Mouse (Mus musculus) embryonic facial prominence, embryonic 15.5 days (tissue): Measurements from ENCODE around the gene Armc5. TPM values are rescaled to one million over a fixed set of nuclear protein-coding genes. Genes with fewer than 3 reads are reported as not detected.

Experiments used
- ATAC-seq: fragments of 200-750 bp; cut with Nextera tagmentation; 2 replicates; pipeline ENCODE4 v1.8.0; 2017; ENCODE audit warnings: low read depth, moderate TSS enrichment; ENCODE audit not compliant: insufficient number of reproducible peaks, low FRiP score, low TSS enrichment
- H3K27ac ChIP-seq: fragments of 300-500 bp; sonication (generic); replicated peaks from 2 replicates; pipeline ENCODE4 v1.5.1; 2015; ENCODE audit warnings: mild to moderate bottlenecking, inconsistent platforms
- H3K27me3 ChIP-seq: fragments of 300-500 bp; sonication (generic); 2 replicates; pipeline ENCODE4 v1.6.1; 2015; ENCODE audit warnings: inconsistent platforms
- H3K36me3 ChIP-seq: fragments of 300-500 bp; sonication (generic); 2 replicates; pipeline ENCODE4 v1.6.1; 2015; ENCODE audit warnings: mild to moderate bottlenecking, inconsistent platforms
- H3K4me1 ChIP-seq: fragments of 300-500 bp; sonication (generic); 2 replicates; pipeline ENCODE4 v1.6.1; 2015; ENCODE audit warnings: inconsistent platforms
- H3K4me2 ChIP-seq: fragments of 300-500 bp; sonication (generic); replicated peaks from 2 replicates; pipeline ENCODE4 v1.6.1; 2015; ENCODE audit warnings: mild to moderate bottlenecking, inconsistent platforms
- H3K4me3 ChIP-seq: fragments of 300-500 bp; sonication (generic); replicated peaks from 2 replicates; pipeline ENCODE4 v1.5.1; 2015; ENCODE audit warnings: mild to moderate bottlenecking, inconsistent platforms
- H3K9ac ChIP-seq: fragments of 300-500 bp; sonication (generic); 2 replicates; pipeline ENCODE4 v1.6.1; 2015; ENCODE audit warnings: inconsistent platforms
- H3K9me3 ChIP-seq: fragments of 300-500 bp; sonication (generic); replicated peaks from 2 replicates; pipeline ENCODE4 v1.6.1; 2016; ENCODE audit warnings: inconsistent platforms
- WGBS: fragments of 180-500 bp; shearing (Covaris S2); methylation state at CpG from one replicate; pipeline ENCODE4 v1.1.7; 2015; 5-methylcytosine and 5-hydroxymethylcytosine counted together
- polyA plus RNA-seq: library from polyadenylated mRNA; unstranded; fragments of >200 nt; fragmentation: Nextera tagmentation; extraction: Ambion mirVana; gene quantifications from 2 replicates; pipeline ENCODE4 v1.2.1, GENCODE M21; 2015

Gene Armc5
- polyA plus RNA-seq, 1 experiment from 2014 or later, result 19.6 TPM

DNA sequence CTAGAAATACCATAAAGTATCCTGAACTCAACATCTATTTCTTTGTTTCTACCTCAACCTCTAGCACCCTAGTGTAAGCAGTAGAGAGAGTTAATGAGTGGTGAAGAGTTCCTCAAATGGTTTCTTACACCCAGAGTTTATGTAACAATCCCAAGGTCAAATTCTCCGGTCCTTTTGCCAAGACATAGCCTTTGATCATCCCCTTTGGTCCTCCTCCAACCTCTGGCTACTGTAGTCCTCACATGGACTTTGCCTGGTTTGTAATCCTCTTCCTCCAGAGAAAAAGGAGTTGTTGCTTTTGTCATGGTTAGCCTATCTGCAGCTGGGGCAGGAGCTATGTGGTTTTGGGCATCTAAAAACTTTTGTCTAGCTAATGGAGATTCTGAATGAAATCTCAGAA, 1.7 kb upstream of the Armc5 start:
- Histone ChIP-seq H3K4me3 (no peak overlapping the region), H3K27me3 (no peaks in the 10 kb centered on the region), H3K36me3 (peaks cover 9% of the 10 kb centered on the region), H3K27ac (no peak overlapping the region), H3K4me1 (peaks cover 17% of the 10 kb centered on the region), H3K9me3 (no peaks in the 10 kb centered on the region), H3K9ac (no peak overlapping the region), H3K4me2 (no peak overlapping the region)
- ATAC-seq, result no peak
- WGBS, result 87% methylated on average over 1 of the region's 1 CpGs

GRCm38 (mm10) chr7:128236426-128236825, 716 bp upstream of the Armc5 start:
- H3K27ac ChIP-seq, result no peak overlapping the region
- ATAC-seq, result no peak
- H3K4me2 ChIP-seq, result no peak overlapping the region
- no peaks in the 10 kb centered on the region for H3K27me3 ChIP-seq
- H3K4me1 ChIP-seq, result peaks cover 17% of the 10 kb centered on the region
- H3K9ac ChIP-seq, result no peak overlapping the region
- WGBS, result 93% methylated on average over 13 of the region's 13 CpGs
- peaks cover 19% of the 10 kb centered on the region for H3K36me3 ChIP-seq
- no peaks in the 10 kb centered on the region for H3K9me3 ChIP-seq
- no peak overlapping the region for H3K4me3 ChIP-seq

DNA sequence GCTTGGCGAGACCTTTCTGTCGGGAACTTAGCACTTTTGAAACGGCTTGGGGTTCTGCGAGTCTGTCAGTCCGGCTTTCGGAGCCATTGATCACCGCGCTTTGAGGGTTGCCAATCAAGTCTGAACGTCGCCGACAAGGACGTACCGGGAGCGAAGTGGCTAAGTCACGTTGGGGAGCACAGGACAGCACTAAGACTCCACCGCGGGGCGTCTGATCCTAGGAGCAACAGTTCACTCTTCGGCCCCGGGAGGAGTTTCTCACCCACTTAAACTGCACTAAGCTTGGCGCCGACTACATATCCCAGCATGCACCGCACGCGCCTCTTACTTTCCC, 418 bp downstream of the Armc5 start:
- peak overlapping the region; percentile 82 for H3K4me3 ChIP-seq
- peak overlapping the region; percentile 99 for H3K27ac ChIP-seq
- peaks cover 29% of the 10 kb centered on the region for H3K36me3 ChIP-seq
- H3K4me1 ChIP-seq, result peaks cover 17% of the 10 kb centered on the region
- no peak for ATAC-seq
- no peaks in the 10 kb centered on the region for H3K9me3 ChIP-seq
- H3K4me2 ChIP-seq, result peak overlapping the region; percentile 59
- H3K9ac ChIP-seq, result peak overlapping the region; percentile 49
- no peaks in the 10 kb centered on the region for H3K27me3 ChIP-seq
- under 1% methylated on average over 25 of the region's 25 CpGs for WGBS

DNA sequence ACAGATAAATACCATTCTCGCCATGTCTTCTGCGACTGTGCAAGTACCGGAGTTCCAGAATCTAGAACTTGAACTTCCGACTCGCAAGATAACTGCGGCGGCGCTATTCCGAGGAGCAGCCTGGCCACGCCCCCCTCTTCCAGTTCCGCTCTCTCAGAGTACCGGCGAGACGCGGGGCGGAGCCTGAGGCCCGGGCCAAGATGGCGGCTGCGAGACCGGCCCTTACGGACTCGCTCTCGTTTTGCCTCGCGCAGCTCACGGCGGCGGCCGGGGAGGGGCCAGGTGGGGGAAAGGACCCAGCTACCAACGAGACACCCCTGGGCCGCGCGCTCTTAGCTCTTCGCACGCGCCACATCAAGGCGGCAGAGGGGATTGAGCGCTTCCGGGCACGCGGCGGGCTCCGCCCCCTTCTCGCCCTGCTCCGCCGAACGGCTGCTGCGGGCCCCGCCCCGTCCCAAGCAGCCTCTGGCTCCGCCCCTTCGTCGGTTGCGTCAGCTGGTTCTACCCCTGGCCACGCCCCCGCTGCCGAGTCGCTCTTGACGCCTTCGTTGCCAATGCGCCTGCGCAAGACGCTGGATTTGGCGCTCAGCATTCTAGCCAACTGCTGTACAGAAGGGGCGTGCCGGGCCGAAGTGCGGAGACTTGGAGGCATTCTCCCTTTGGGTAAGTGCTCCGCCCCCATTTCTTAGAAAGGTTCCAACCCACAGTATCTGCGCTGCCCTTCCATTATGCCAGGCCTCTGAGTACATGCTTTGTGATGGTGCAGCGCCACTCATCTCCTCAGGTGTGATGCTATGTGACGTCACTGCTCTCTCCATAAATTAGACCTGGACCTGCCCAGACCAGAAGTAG, 1.0 kb downstream of the Armc5 start, which contains the start of gene 9130023H24Rik:
Gene 9130023H24Rik (minus strand): TSS at position 105 of the 852 bp plus-strand sequence.
- Histone ChIP-seq H3K4me1 (peaks cover 17% of the 10 kb centered on the region), H3K9ac (peak within 1 kb of the TSS; percentile 75), H3K9me3 (no peaks in the 10 kb centered on the region), H3K27ac (peak within 1 kb of the TSS; percentile 99), H3K4me2 (peak within 1 kb of the TSS; percentile 69), H3K4me3 (peak within 1 kb of the TSS; percentile 82), H3K36me3 (peaks cover 35% of the 10 kb centered on the region), H3K27me3 (no peaks in the 10 kb centered on the region)
- WGBS, result under 1% methylated on average over 72 of the region's 72 CpGs
- ATAC-seq, result peak; percentile 90

GRCm38 (mm10) chr7:128238991-128239390, 1.8 kb downstream of the Armc5 start:
- peaks cover 38% of the 10 kb centered on the region for H3K36me3 ChIP-seq

DNA sequence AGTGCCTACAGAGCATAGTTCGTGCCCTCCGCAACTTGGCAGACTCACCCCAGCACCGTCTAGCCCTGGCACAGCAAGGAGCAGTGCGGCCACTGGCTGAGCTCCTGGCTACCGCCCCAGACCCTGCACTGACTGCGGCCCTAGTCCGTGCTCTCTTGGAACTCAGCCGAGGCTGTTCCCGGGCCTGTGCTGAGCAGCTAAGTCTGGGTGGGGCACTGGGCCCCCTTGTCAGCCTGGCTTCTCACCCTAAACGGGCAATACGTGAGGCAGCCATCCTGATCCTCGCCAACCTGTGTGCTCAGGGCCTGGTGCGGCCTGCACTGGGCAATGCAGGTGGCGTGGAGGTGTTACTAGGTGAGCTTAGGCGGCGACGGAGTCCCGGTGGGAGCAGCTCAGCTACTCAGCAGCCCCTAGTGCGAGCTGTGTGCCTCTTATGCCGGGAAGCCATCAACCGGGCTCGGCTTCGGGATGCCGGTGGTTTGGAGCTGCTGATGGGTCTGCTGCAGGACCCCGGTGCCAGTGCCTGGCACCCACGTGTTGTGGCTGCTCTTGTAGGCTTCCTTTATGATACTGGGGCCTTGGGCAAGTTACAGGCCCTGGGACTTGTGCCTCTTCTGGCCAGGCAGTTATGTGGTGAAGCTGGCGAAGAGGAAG, 3.1 kb downstream of the Armc5 start:
- Histone ChIP-seq H3K4me2 (no peak overlapping the region), H3K27me3 (no peaks in the 10 kb centered on the region), H3K36me3 (peaks cover 51% of the 10 kb centered on the region), H3K4me1 (peaks cover 18% of the 10 kb centered on the region), H3K9me3 (no peaks in the 10 kb centered on the region), H3K4me3 (no peak overlapping the region), H3K9ac (no peak overlapping the region), H3K27ac (no peak overlapping the region)
- WGBS, result 93% methylated on average over 27 of the region's 27 CpGs
- ATAC-seq, result no peak

More at GRCm38 (mm10) chr7:128238991-128239390, 1.8 kb downstream of the Armc5 start:
- H3K9me3 ChIP-seq, result no peaks in the 10 kb centered on the region
- peak overlapping the region; percentile 83 for H3K27ac ChIP-seq
- no peaks in the 10 kb centered on the region for H3K27me3 ChIP-seq
- no peak for ATAC-seq
- H3K4me2 ChIP-seq, result peak overlapping the region; percentile 69
- WGBS, result 18% methylated on average over 4 of the region's 4 CpGs
- peaks cover 17% of the 10 kb centered on the region for H3K4me1 ChIP-seq
- H3K9ac ChIP-seq, result no peak overlapping the region; the same call in 1 of the 2 replicates
- peak overlapping the region; percentile 82 for H3K4me3 ChIP-seq

DNA sequence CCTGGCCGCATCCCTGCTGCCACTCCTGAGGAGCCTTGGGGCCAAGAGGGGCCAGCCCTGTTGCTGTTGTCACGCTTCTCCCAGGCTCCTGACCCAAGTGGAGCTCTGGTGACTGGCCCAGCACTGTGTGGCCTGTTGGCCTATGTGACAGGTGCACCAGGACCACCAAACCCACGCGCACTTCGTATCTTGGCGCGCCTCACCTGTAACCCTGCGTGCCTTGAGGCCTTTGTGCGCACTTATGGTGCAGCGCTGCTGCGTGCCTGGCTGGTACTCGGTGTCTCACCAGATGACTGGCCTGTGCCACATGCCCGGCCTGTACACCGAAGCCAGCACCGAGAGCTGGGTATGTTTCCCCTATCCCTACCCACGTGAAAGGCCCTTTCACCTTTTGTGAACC, 5.2 kb downstream of the Armc5 start:
- H3K36me3 ChIP-seq, result peaks cover 51% of the 10 kb centered on the region
- H3K9ac ChIP-seq, result no peak overlapping the region
- peaks cover 25% of the 10 kb centered on the region for H3K4me1 ChIP-seq
- H3K27ac ChIP-seq, result no peak overlapping the region
- H3K27me3 ChIP-seq, result no peaks in the 10 kb centered on the region
- H3K4me3 ChIP-seq, result no peak overlapping the region
- no peak overlapping the region for H3K4me2 ChIP-seq
- no peaks in the 10 kb centered on the region for H3K9me3 ChIP-seq
- no peak for ATAC-seq
- WGBS, result 94% methylated on average over 16 of the region's 16 CpGs

- Histone ChIP-seq H3K4me2 (no peak overlapping the region), H3K36me3 (peaks cover 51% of the 10 kb centered on the region), H3K27me3 (no peaks in the 10 kb centered on the region), H3K4me3 (no peak overlapping the region), H3K9ac (no peak overlapping the region), H3K27ac (no peak overlapping the region), H3K9me3 (no peaks in the 10 kb centered on the region), H3K4me1 (peaks cover 35% of the 10 kb centered on the region)
- ATAC-seq, result no peak
- WGBS, result 53% methylated on average over 10 of the region's 10 CpGs
These were observed 6.8 kb downstream of the Armc5 start for GRCm38 (mm10) chr7:128243921-128244320.

DNA sequence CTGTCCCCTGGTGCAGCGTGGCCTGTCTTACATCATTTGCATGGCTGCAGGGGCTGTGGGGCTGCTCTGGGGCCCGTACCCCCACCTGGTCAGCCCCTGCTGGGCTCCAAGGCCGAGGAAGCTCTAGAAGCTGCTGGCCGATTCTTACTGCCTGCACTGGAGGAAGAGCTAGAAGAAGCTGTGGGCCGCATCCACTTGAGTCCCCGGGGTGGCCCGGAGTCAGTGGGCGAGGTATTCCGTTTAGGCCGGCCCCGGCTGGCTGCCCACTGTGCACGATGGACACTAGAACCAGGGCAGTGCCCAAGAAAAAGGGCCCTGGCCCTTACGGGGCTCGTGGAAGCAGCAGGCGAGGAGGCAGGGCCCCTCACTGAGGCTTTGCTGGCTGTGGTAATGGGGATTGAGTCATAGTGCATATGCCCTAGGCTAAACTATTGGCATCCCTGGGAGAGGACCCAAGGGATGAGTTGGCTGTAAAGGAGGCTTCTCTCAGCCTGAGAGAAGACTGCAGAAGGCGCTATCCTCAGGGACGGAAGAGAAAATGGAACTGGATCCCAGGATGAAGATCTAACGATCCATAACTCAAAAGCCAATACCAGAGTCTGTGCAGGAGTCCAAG, 7.4 kb downstream of the Armc5 start:
- H3K36me3 ChIP-seq, result peaks cover 56% of the 10 kb centered on the region
- H3K27me3 ChIP-seq, result no peaks in the 10 kb centered on the region
- H3K4me3 ChIP-seq, result no peak overlapping the region
- H3K9ac ChIP-seq, result no peak overlapping the region
- H3K4me1 ChIP-seq, result peaks cover 29% of the 10 kb centered on the region
- no peak overlapping the region for H3K27ac ChIP-seq
- no peak for ATAC-seq
- no peaks in the 10 kb centered on the region for H3K9me3 ChIP-seq
- no peak overlapping the region for H3K4me2 ChIP-seq
- WGBS, result 85% methylated on average over 18 of the region's 18 CpGs

- H3K9me3 ChIP-seq, result no peaks in the 10 kb centered on the region
- H3K9ac ChIP-seq, result no peak overlapping the region
- no peaks in the 10 kb centered on the region for H3K27me3 ChIP-seq
- H3K27ac ChIP-seq, result peak overlapping the region; percentile 96
- H3K4me2 ChIP-seq, result peak overlapping the region; percentile 55
- WGBS, result 83% methylated on average over 4 of the region's 4 CpGs
- ATAC-seq, result no peak
- no peak overlapping the region for H3K4me3 ChIP-seq
- peaks cover 49% of the 10 kb centered on the region for H3K36me3 ChIP-seq
- H3K4me1 ChIP-seq, result peaks cover 28% of the 10 kb centered on the region
These were observed 8.4 kb downstream of the Armc5 start for GRCm38 (mm10) chr7:128245547-128245946.
